ENCODE assay signal across 8 mouse cellular contexts in the genomic region with DNA sequence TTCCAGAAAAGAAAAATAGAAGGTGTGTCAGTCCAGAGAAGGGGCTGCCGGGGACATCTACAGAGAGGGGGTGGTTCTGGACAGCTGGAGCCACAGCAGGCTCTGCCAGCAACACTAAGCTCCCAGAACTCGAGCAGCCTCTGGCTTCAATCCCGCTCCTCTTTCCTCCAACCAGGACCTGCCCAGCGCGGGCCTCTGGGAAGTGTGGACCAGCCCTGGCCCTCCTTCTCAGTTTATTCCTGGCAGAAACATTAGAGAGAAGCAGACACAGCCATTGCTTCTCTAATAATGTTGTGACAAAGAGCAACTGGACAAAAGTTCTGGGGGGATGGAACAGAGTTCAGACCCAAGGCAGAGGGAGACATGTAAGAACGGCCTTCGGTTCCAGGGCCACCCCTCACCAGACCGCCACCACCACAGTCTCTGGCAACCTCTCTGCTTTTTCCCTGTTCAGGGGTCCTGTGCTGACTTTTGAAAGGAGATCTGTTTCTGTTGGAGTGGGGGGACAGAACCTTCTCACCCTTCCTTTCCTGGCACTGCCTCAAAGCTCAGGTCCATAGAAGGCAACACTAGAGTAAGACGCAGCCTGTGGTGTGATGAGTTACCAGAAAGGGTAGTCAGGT.
DNase-seq lines count a peak whose midpoint lies in the region; ATAC-seq and TF ChIP-seq lines count a peak whose summit lies in the region.

No protein-coding gene starts in this region.

- no peak for ATAC-seq in neural tube, embryonic 13.5 days (ENCODE audit: low read depth)
- ATAC-seq in lung, postnatal 0 days: peak; percentile 27
- no peak for ATAC-seq in CD4-positive, CD25-positive, alpha-beta regulatory T cell, adult 4 months

- TF ChIP-seq EP300 in lung, postnatal 0 days (IDR thresholded peaks at IDR 0.05): no peak

- no peaks in the 10 kb centered on the region for H3K36me3 ChIP-seq in neural tube, embryonic 13.5 days
- peaks cover 9% of the 10 kb centered on the region; the same call in 1 of the 2 replicates for H3K36me3 ChIP-seq in lung, postnatal 0 days (ENCODE audit: insufficient read depth, low read length)

- H3K9ac ChIP-seq in neural tube, embryonic 13.5 days: no peak overlapping the region
- no peak overlapping the region for H3K9ac ChIP-seq in lung, postnatal 0 days (replicated peaks; ENCODE audit: low read depth)

- 80% methylated on average over 9 of the region's 9 CpGs for WGBS in neural tube, embryonic 13.5 days
- 59% methylated on average over 9 of the region's 9 CpGs for WGBS in lung, postnatal 0 days

- peak overlapping the region; percentile 35 for H3K27ac ChIP-seq in neural tube, embryonic 13.5 days (replicated peaks)
- peak overlapping the region; percentile 15; the same call in 1 of the 2 replicates for H3K27ac ChIP-seq in lung, postnatal 0 days (ENCODE audit: low read length)

- no peak overlapping the region for H3K4me2 ChIP-seq in neural tube, embryonic 13.5 days
- no peak overlapping the region for H3K4me2 ChIP-seq in lung, postnatal 0 days (replicated peaks; ENCODE audit: low read depth, low read length)

- intact Hi-C loops in heart, postnatal 25 days (cut with DNase I): no loop called here

- no peak for TF ChIP-seq CTCF in lung, postnatal 0 days (IDR thresholded peaks at IDR 0.05)

- H3K27me3 ChIP-seq in neural tube, embryonic 13.5 days: no peaks in the 10 kb centered on the region
- H3K27me3 ChIP-seq in lung, postnatal 0 days (replicated peaks; ENCODE audit: insufficient read depth, low read length): no peaks in the 10 kb centered on the region

- no peak overlapping the region for H3K4me3 ChIP-seq in neural tube, embryonic 13.5 days
- H3K4me3 ChIP-seq in lung, postnatal 0 days (ENCODE audit: low read depth, low read length): no peak overlapping the region

- H3K9me3 ChIP-seq in neural tube, embryonic 13.5 days: no peaks in the 10 kb centered on the region
- H3K9me3 ChIP-seq in lung, postnatal 0 days (ENCODE audit: low read length): no peaks in the 10 kb centered on the region

- DNase-seq in cerebellum, postnatal 10 days: peak; percentile 75 to 82
- no peak for DNase-seq in cerebellum, adult 8-10 months
- no peak for DNase-seq in neural tube, embryonic 10.5 days (ENCODE audit: extremely low spot score, low spot score)
- peak; percentile 80 for DNase-seq in heart, postnatal 25 days (ENCODE audit: low spot score)
- peak; percentile 60 for DNase-seq in lung, postnatal 0 days (ENCODE audit: low spot score)
- no peak for DNase-seq in embryo, embryonic 10 days (ENCODE audit: low spot score)

- peaks cover 9% of the 10 kb centered on the region; the same call in 1 of the 2 replicates for H3K4me1 ChIP-seq in neural tube, embryonic 13.5 days (replicated peaks)
- H3K4me1 ChIP-seq in lung, postnatal 0 days (ENCODE audit: insufficient read depth, low read depth, low read length): no peaks in the 10 kb centered on the region; the same call in 1 of the 2 replicates

Comparison
In these comparisons a context has a peak if more than half of its experiments do, and no peak if none do; other contexts are left out.
1. DNase-seq: peak in cerebellum, postnatal 10 days (2 of 2), heart, postnatal 25 days (single experiment) and lung, postnatal 0 days (single experiment); none in cerebellum, adult 8-10 months (single experiment), neural tube, embryonic 10.5 days (single experiment) and embryo, embryonic 10 days (single experiment).